Mouse (Mus musculus) liver, postnatal 0 days (tissue): ENCODE measurements around the gene Tube1.

ENCODE experiments used
- CTCF ChIP-seq: sonication (generic); IDR thresholded peaks from 2 replicates; pipeline ENCODE4 v1.5.1; 2016; ENCODE audit warnings: antibody characterized with exemption, low read depth
- EP300 ChIP-seq: IDR thresholded peaks from 2 replicates; pipeline ENCODE4 v1.6.1; 2016; ENCODE audit warnings: antibody characterized with exemption, low read depth, mild to moderate bottlenecking

- TF ChIP-seq CTCF, result no peak
- no peak for TF ChIP-seq EP300
Measured at GRCm38 (mm10) chr10:39173077-39173476, 39.3 kb downstream of the Tube1 start.
